Mouse (Mus musculus): ENCODE data around the gene Bbs2. TPM values are rescaled to one million over a fixed set of nuclear protein-coding genes. Genes with fewer than 3 reads are reported as not detected.

The Bbs2 gene
- 11.4 TPM for polyA plus RNA-seq (2017; shearing (Covaris generic))

DNA sequence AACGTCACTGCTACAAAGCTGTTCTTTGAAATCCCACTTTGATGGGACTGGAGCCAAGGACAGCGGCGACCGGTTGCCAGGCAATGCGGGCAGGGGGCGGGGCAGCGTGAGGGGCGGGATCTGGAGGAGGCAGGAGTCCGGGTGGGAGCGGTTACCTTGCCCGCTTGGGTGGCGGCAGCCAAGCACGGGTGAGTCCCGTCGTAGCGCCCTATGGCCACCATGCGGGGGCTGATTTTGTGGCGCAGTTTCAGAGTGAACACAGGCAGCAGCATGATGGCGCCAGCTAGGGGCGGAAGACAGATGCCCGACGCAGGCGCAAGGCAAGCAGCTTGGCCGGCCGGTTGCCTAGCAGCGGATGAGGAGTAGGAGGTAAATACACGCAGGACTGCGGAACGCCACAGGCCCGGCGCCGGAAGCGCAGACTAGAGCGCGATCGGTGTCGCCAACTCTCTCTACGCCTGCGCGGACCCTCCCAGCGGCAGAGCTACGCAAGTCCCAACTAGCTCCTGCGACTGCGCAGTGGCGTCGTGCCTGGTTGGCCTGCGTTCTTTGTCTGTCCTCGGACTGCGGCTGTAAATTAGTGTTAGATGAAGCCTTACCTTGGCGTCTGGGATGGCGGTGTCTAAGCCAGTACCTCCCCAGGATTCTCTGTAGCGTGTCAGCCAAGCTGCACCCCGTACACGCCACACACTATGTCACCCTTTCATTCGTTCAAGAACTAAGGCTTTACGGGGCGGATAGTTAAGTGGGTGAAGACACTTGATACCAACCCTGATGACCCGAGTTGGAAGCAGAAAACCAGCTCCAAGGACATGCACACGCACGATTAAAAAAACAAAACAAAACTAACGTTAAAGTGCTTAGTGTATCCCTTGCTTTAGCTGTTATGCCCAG lies at the start of gene Bbs2:
Gene Bbs2 (minus strand): TSS at position 848 of the 894 bp plus-strand sequence.

DNA sequence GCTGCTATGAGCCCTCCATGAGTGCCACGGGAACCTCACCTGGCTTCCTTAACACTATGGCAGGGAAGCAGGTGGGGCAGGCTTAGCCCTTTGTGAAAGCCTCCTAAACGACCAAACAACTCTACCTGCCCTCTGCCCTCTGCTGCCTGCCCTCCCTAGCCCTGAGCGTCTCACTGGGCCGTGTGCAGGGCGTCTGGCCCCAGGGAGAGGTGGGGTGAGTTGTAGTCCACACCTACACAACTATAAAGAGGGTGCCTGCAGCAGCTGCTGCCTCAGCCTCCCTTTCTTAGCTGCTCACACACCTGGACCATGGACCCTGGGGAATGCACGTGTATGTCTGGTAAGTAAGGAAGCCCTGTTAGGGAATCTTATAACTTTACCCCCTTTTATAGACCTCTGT lies 38.2 kb upstream of the Bbs2 start, which contains the start of gene Mt4:
Gene Mt4 (plus strand): TSS at position 265 of the 400 bp plus-strand sequence.

DNA sequence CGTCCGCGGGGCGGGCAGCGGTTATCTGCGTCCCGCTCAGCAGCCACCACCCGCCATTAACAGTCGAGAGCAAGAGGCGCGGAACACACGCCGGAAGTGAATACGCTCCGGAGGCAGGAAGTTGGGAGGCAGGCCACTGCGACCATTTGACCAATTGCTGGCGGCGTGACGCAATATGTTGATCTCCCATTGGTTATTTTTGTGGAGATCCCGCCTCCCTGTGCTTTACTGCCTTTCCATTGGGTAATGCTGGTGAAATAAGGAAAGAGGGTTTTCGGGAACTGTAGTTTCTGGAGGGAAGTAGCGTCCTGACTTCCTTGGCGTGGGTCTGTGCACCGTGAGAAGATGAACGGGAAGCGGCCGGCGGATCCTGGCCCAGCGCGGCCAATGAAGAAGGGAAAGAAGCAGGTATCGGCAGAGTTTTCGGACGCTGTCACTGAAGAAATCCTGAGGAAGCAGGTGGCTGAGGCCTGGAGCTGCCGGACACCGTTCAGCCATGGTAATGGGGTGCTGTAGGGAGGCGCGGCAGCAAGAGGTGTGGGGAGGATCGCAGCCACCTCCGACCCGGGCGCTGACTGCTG lies 61.7 kb downstream of the Bbs2 start, which contains the start of the genes Nudt21 and Ogfod1:
Gene Nudt21 (minus strand): TSS at position 88 of the 581 bp plus-strand sequence.
Gene Ogfod1 (plus strand): TSS at position 255 of the 581 bp plus-strand sequence.

Other genes starting within 250 kb of the Bbs2 start
- 134 TPM for gene Amfr, start 86.1 kb downstream of the Bbs2 start, polyA plus RNA-seq (2017; shearing (Covaris generic))
- 106 TPM for gene Nudt21, start 61.9 kb downstream of the Bbs2 start, polyA plus RNA-seq (2017; shearing (Covaris generic))
- 13.2 TPM for gene Ogfod1, start 61.7 kb downstream of the Bbs2 start, polyA plus RNA-seq (2017; shearing (Covaris generic))
- not detected for gene Mt4, start 38.3 kb upstream of the Bbs2 start, polyA plus RNA-seq (2017; shearing (Covaris generic))
- not detected for gene Mt3, start 53.7 kb upstream of the Bbs2 start, polyA plus RNA-seq (2017; shearing (Covaris generic))
- 6.5 TPM for gene Mt2, start 73.7 kb upstream of the Bbs2 start, polyA plus RNA-seq (2017; shearing (Covaris generic))
- 33.8 TPM for gene Mt1, start 80.2 kb upstream of the Bbs2 start, polyA plus RNA-seq (2017; shearing (Covaris generic))
- gene Nup93, start 115.6 kb upstream of the Bbs2 start, polyA plus RNA-seq (2017; shearing (Covaris generic)) = 35.0 TPM
- gene Slc12a3, start 230.3 kb upstream of the Bbs2 start, polyA plus RNA-seq (2017; shearing (Covaris generic)) = 0.11 TPM

All from effector memory CD4-positive, alpha-beta T cell, adult 5 months (primary cell).